Mouse (Mus musculus): ENCODE results near the gene Hectd2. TPM values are rescaled to one million over a fixed set of nuclear protein-coding genes. Genes with fewer than 3 reads are reported as not detected.

Gene Hectd2
- polyA plus RNA-seq (2014; fragmentation: Nextera tagmentation; extraction: Ambion mirVana) = 5.7 and 7.0 TPM in 2 replicates

GRCm38 (mm10) chr19:36554046-36554784, at the start of gene Hectd2:
Hectd2 (plus strand) TSS chr19:36554639.
- Histone ChIP-seq H3K27me3 (ENCODE audit: control insufficient read depth, insufficient read depth, low read length) (peaks cover 6% of the 10 kb centered on the region; the same call in 1 of the 2 replicates), H3K4me2 (ENCODE audit: low read depth) (peak within 1 kb of the TSS; percentile 91), H3K4me1 (ENCODE audit: control insufficient read depth, insufficient read depth, low read length) (no peaks in the 10 kb centered on the region), H3K4me3 (ENCODE audit: low read depth, low read length) (peak within 1 kb of the TSS; percentile 52), H3K27ac (ENCODE audit: low read depth, low read length) (peak within 1 kb of the TSS; percentile 78), H3K9me3 (ENCODE audit: control insufficient read depth, low read length) (no peaks in the 10 kb centered on the region), H3K36me3 (ENCODE audit: control insufficient read depth, insufficient read depth, low read length) (no peaks in the 10 kb centered on the region), H3K9ac (ENCODE audit: low read length) (peak within 1 kb of the TSS; percentile 82)
- WGBS = under 1% methylated on average over 50 of the region's 92 CpGs
- ATAC-seq (ENCODE audit: insufficient read depth, low FRiP score, low TSS enrichment) (peak; percentile 85), DNase-seq (ENCODE audit: low spot score) (peak; percentile 84)

- no peaks in the 10 kb centered on the region for H3K9me3 ChIP-seq (ENCODE audit: control insufficient read depth, low read length)
- no peaks in the 10 kb centered on the region for H3K36me3 ChIP-seq (ENCODE audit: control insufficient read depth, insufficient read depth, low read length)
- ATAC-seq (ENCODE audit: insufficient read depth, low FRiP score, low TSS enrichment) (no peak), DNase-seq (ENCODE audit: low spot score) (no peak)
- no peaks in the 10 kb centered on the region for H3K4me1 ChIP-seq (ENCODE audit: control insufficient read depth, insufficient read depth, low read length)
- no peak overlapping the region for H3K4me3 ChIP-seq (ENCODE audit: low read depth, low read length)
- H3K4me2 ChIP-seq (ENCODE audit: low read depth) = no peak overlapping the region
- no peaks in the 10 kb centered on the region for H3K27me3 ChIP-seq (ENCODE audit: control insufficient read depth, insufficient read depth, low read length)
- no peak overlapping the region for H3K9ac ChIP-seq (ENCODE audit: low read length)
- H3K27ac ChIP-seq (ENCODE audit: low read depth, low read length) = no peak overlapping the region
- WGBS = 90% methylated on average over 2 of the region's 2 CpGs
These were observed 49.7 kb upstream of the Hectd2 start for GRCm38 (mm10) chr19:36504716-36505115.

GRCm38 (mm10) chr19:36511305-36511704, 43.1 kb upstream of the Hectd2 start:
- DNase-seq (ENCODE audit: low spot score) (no peak), ATAC-seq (ENCODE audit: insufficient read depth, low FRiP score, low TSS enrichment) (no peak)
- WGBS = 90% methylated on average over 1 of the region's 1 CpGs
- no peaks in the 10 kb centered on the region for H3K27me3 ChIP-seq (ENCODE audit: control insufficient read depth, insufficient read depth, low read length)
- H3K9ac ChIP-seq (ENCODE audit: low read length) = no peak overlapping the region
- H3K4me2 ChIP-seq (ENCODE audit: low read depth) = no peak overlapping the region
- H3K9me3 ChIP-seq (ENCODE audit: control insufficient read depth, low read length) = no peaks in the 10 kb centered on the region
- H3K27ac ChIP-seq (ENCODE audit: low read depth, low read length) = no peak overlapping the region
- no peak overlapping the region for H3K4me3 ChIP-seq (ENCODE audit: low read depth, low read length)
- no peaks in the 10 kb centered on the region for H3K36me3 ChIP-seq (ENCODE audit: control insufficient read depth, insufficient read depth, low read length)
- H3K4me1 ChIP-seq (ENCODE audit: control insufficient read depth, insufficient read depth, low read length) = no peaks in the 10 kb centered on the region

- Histone ChIP-seq H3K4me2 (ENCODE audit: low read depth) (no peak overlapping the region), H3K9me3 (ENCODE audit: control insufficient read depth, low read length) (no peaks in the 10 kb centered on the region), H3K27me3 (ENCODE audit: control insufficient read depth, insufficient read depth, low read length) (no peaks in the 10 kb centered on the region), H3K27ac (ENCODE audit: low read depth, low read length) (no peak overlapping the region), H3K4me3 (ENCODE audit: low read depth, low read length) (no peak overlapping the region), H3K4me1 (ENCODE audit: control insufficient read depth, insufficient read depth, low read length) (no peaks in the 10 kb centered on the region), H3K36me3 (ENCODE audit: control insufficient read depth, insufficient read depth, low read length) (no peaks in the 10 kb centered on the region), H3K9ac (ENCODE audit: low read length) (no peak overlapping the region)
- no peak for ATAC-seq (ENCODE audit: insufficient read depth, low FRiP score, low TSS enrichment)
- no peak for DNase-seq (ENCODE audit: low spot score)
- 53% methylated on average over 2 of the region's 2 CpGs for WGBS
These were observed 36.0 kb upstream of the Hectd2 start for GRCm38 (mm10) chr19:36518461-36518860.

- Histone ChIP-seq H3K4me2 (ENCODE audit: low read depth) (no peak overlapping the region), H3K36me3 (ENCODE audit: control insufficient read depth, insufficient read depth, low read length) (no peaks in the 10 kb centered on the region), H3K9ac (ENCODE audit: low read length) (no peak overlapping the region), H3K4me3 (ENCODE audit: low read depth, low read length) (no peak overlapping the region), H3K27me3 (ENCODE audit: control insufficient read depth, insufficient read depth, low read length) (no peaks in the 10 kb centered on the region), H3K9me3 (ENCODE audit: control insufficient read depth, low read length) (no peaks in the 10 kb centered on the region), H3K27ac (ENCODE audit: low read depth, low read length) (no peak overlapping the region), H3K4me1 (ENCODE audit: control insufficient read depth, insufficient read depth, low read length) (no peaks in the 10 kb centered on the region)
- no peak for DNase-seq (ENCODE audit: low spot score)
- no peak for ATAC-seq (ENCODE audit: insufficient read depth, low FRiP score, low TSS enrichment)
- 96% methylated on average over 2 of the region's 2 CpGs for WGBS
These were observed 32.9 kb upstream of the Hectd2 start for GRCm38 (mm10) chr19:36521568-36521967.

- no peaks in the 10 kb centered on the region for H3K36me3 ChIP-seq (ENCODE audit: control insufficient read depth, insufficient read depth, low read length)
- H3K9ac ChIP-seq (ENCODE audit: low read length) = no peak overlapping the region
- no peak for ATAC-seq (ENCODE audit: insufficient read depth, low FRiP score, low TSS enrichment)
- 80% methylated on average over 3 of the region's 3 CpGs for WGBS
- H3K27me3 ChIP-seq (ENCODE audit: control insufficient read depth, insufficient read depth, low read length) = no peaks in the 10 kb centered on the region
- H3K27ac ChIP-seq (ENCODE audit: low read depth, low read length) = no peak overlapping the region
- H3K4me3 ChIP-seq (ENCODE audit: low read depth, low read length) = no peak overlapping the region
- DNase-seq (ENCODE audit: low spot score) = no peak
- H3K9me3 ChIP-seq (ENCODE audit: control insufficient read depth, low read length) = no peaks in the 10 kb centered on the region
- H3K4me2 ChIP-seq (ENCODE audit: low read depth) = no peak overlapping the region
- H3K4me1 ChIP-seq (ENCODE audit: control insufficient read depth, insufficient read depth, low read length) = no peaks in the 10 kb centered on the region
These were observed 31.8 kb upstream of the Hectd2 start for GRCm38 (mm10) chr19:36522558-36523195.

- Histone ChIP-seq H3K27me3 (ENCODE audit: control insufficient read depth, insufficient read depth, low read length) (no peaks in the 10 kb centered on the region), H3K4me3 (ENCODE audit: low read depth, low read length) (no peak overlapping the region), H3K27ac (ENCODE audit: low read depth, low read length) (no peak overlapping the region), H3K9ac (ENCODE audit: low read length) (no peak overlapping the region), H3K36me3 (ENCODE audit: control insufficient read depth, insufficient read depth, low read length) (no peaks in the 10 kb centered on the region), H3K9me3 (ENCODE audit: control insufficient read depth, low read length) (no peaks in the 10 kb centered on the region), H3K4me1 (ENCODE audit: control insufficient read depth, insufficient read depth, low read length) (no peaks in the 10 kb centered on the region), H3K4me2 (ENCODE audit: low read depth) (no peak overlapping the region)
- no peak for DNase-seq (ENCODE audit: low spot score)
- no peak for ATAC-seq (ENCODE audit: insufficient read depth, low FRiP score, low TSS enrichment)
These were observed 29.4 kb upstream of the Hectd2 start for GRCm38 (mm10) chr19:36525071-36525470.

GRCm38 (mm10) chr19:36533082-36533481, 21.4 kb upstream of the Hectd2 start:
- H3K4me2 ChIP-seq (ENCODE audit: low read depth) = no peak overlapping the region
- no peaks in the 10 kb centered on the region for H3K9me3 ChIP-seq (ENCODE audit: control insufficient read depth, low read length)
- DNase-seq (ENCODE audit: low spot score) (no peak), ATAC-seq (ENCODE audit: insufficient read depth, low FRiP score, low TSS enrichment) (no peak)
- H3K27ac ChIP-seq (ENCODE audit: low read depth, low read length) = no peak overlapping the region
- 61% methylated on average over 5 of the region's 5 CpGs for whole genome bisulfite sequencing
- H3K36me3 ChIP-seq (ENCODE audit: control insufficient read depth, insufficient read depth, low read length) = no peaks in the 10 kb centered on the region
- peaks cover 12% of the 10 kb centered on the region for H3K4me1 ChIP-seq (ENCODE audit: control insufficient read depth, insufficient read depth, low read length)
- H3K9ac ChIP-seq (ENCODE audit: low read length) = no peak overlapping the region
- H3K27me3 ChIP-seq (ENCODE audit: control insufficient read depth, insufficient read depth, low read length) = no peaks in the 10 kb centered on the region
- H3K4me3 ChIP-seq (ENCODE audit: low read depth, low read length) = no peak overlapping the region
